Mouse (Mus musculus) bone marrow, adult 2 months (tissue): ENCODE data around the gene Gm48551.

Source experiments
- CTCF ChIP-seq: fragments of 200-500 bp; IDR thresholded peaks from 2 replicates; pipeline ENCODE4 v1.5.1; 2011; ENCODE audit warnings: low read length, control low read depth; ENCODE audit not compliant: control insufficient read depth, insufficient read depth
- POLR2A ChIP-seq: fragments of 200-500 bp; IDR thresholded peaks from 2 replicates; pipeline ENCODE4 v1.6.1; 2011; ENCODE audit warnings: low read depth, mild to moderate bottlenecking, control low read depth, low read length, borderline replicate concordance; ENCODE audit not compliant: control insufficient read depth

- no peak for TF ChIP-seq CTCF
- no peak for TF ChIP-seq POLR2A
Measured at GRCm38 (mm10) chr10:81365073-81365472, 19.2 kb upstream of the Gm48551 start.
